Mouse (Mus musculus) ES-E14 (cell line): ENCODE data around the gene St6galnac6.

Experiments
- CHD2 ChIP-seq: IDR thresholded peaks from 2 replicates; pipeline ENCODE4 v1.6.1; 2014; ENCODE audit warnings: mild to moderate bottlenecking, low read depth, low read length, inconsistent platforms
- MAFK ChIP-seq: IDR thresholded peaks from 2 replicates; pipeline ENCODE4 v1.6.1; 2014; ENCODE audit warnings: mild to moderate bottlenecking, low read depth, low read length, inconsistent platforms; ENCODE audit not compliant: insufficient read depth
- ZC3H11A ChIP-seq: IDR thresholded peaks from 2 replicates; pipeline ENCODE4 v1.6.1; 2012; ENCODE audit warnings: low read depth, mild to moderate bottlenecking, inconsistent platforms, low read length, borderline replicate concordance

- TF ChIP-seq ZC3H11A (no peak), CHD2 (no peak), MAFK (peak; percentile 54; the same call in 1 of the 2 replicates)
These were observed 26.6 kb downstream of the St6galnac6 start for GRCm38 (mm10) chr2:32625873-32626694.
